Comparison of ENCODE assay signal across 24 mouse cellular contexts in genomic region chr8:75513786-75514185, GRCm38 (mm10).
A peak's percentile ranks its signal among the peaks of the same experiment; 100 is the strongest.
DNase-seq lines count a peak whose midpoint lies in the region; ATAC-seq and TF ChIP-seq lines count a peak whose summit lies in the region.
"Had no signal": no experiment of that assay in that cellular context is flagged by ENCODE, and none has a peak within 500 bp of the region (broad histone marks: within the 10 kb centered on the region; RNA-seq: fewer than 3 reads in every experiment).

No protein-coding gene starts in this region.

- no peaks in the 10 kb centered on the region for H3K27me3 ChIP-seq in kidney, adult 2 months (replicated peaks; ENCODE audit: control insufficient read depth, insufficient read depth, low read length)
- no peaks in the 10 kb centered on the region for H3K27me3 ChIP-seq in kidney, embryonic 16.5 days (ENCODE audit: insufficient read depth, low read length)
- no peaks in the 10 kb centered on the region for H3K27me3 ChIP-seq in kidney, postnatal 0 days (ENCODE audit: insufficient read depth, low read length)
- H3K27me3 ChIP-seq: embryonic facial prominence, embryonic 13.5 days; embryonic facial prominence, embryonic 15.5 days; forebrain, embryonic 12.5 days had no signal

- WGBS in kidney, adult 2 months, result 53% methylated on average over 3 of the region's 3 CpGs
- 74% methylated on average over 3 of the region's 3 CpGs for WGBS in kidney, embryonic 16.5 days
- WGBS in kidney, postnatal 0 days, result 73% methylated on average over 3 of the region's 3 CpGs

- H3K4me3 ChIP-seq in kidney, adult 2 months (ENCODE audit: insufficient read depth, low read depth, low read length), result no peak overlapping the region
- no peak overlapping the region for H3K4me3 ChIP-seq in kidney, embryonic 16.5 days (ENCODE audit: low read length)
- H3K4me3 ChIP-seq in kidney, postnatal 0 days (replicated peaks; ENCODE audit: low read depth, low read length), result no peak overlapping the region
- H3K4me3 ChIP-seq: embryonic facial prominence, embryonic 13.5 days; embryonic facial prominence, embryonic 15.5 days; erythroblast, embryonic 14.5 days; forebrain, embryonic 10.5 days; forebrain, embryonic 12.5 days had no signal

- no peak for TF ChIP-seq CTCF in kidney, adult 2 months (conservative IDR thresholded peaks at IDR 0.05; ENCODE audit: insufficient read depth, insufficient read length, low read depth, low read length)
- no peak for TF ChIP-seq CTCF in kidney, postnatal 0 days (IDR thresholded peaks at IDR 0.05; ENCODE audit: low read depth)

- peak overlapping the region; percentile 56; the same call in 1 of the 2 replicates for H3K27ac ChIP-seq in kidney, adult 2 months (ENCODE audit: insufficient read depth, low read depth, low read length)
- no peak overlapping the region for H3K27ac ChIP-seq in kidney, embryonic 16.5 days (ENCODE audit: low read length)
- H3K27ac ChIP-seq in kidney, postnatal 0 days, result no peak overlapping the region
- H3K27ac ChIP-seq: embryonic facial prominence, embryonic 13.5 days; embryonic facial prominence, embryonic 15.5 days; forebrain, embryonic 10.5 days; forebrain, embryonic 12.5 days had no signal

- H3K4me1 ChIP-seq in kidney, adult 2 months (ENCODE audit: control insufficient read depth, insufficient read depth, low read length), result no peaks in the 10 kb centered on the region
- H3K4me1 ChIP-seq in kidney, embryonic 16.5 days (ENCODE audit: insufficient read depth, low read length), result no peaks in the 10 kb centered on the region
- no peaks in the 10 kb centered on the region for H3K4me1 ChIP-seq in kidney, postnatal 0 days (replicated peaks; ENCODE audit: insufficient read depth, low read length)
- H3K4me1 ChIP-seq: embryonic facial prominence, embryonic 13.5 days; embryonic facial prominence, embryonic 15.5 days; forebrain, embryonic 12.5 days had no signal

- H3K9me3 ChIP-seq in kidney, embryonic 16.5 days (ENCODE audit: low read length), result no peaks in the 10 kb centered on the region
- H3K9me3 ChIP-seq in kidney, postnatal 0 days (replicated peaks; ENCODE audit: low read length), result no peaks in the 10 kb centered on the region
- H3K9me3 ChIP-seq: embryonic facial prominence, embryonic 13.5 days; embryonic facial prominence, embryonic 15.5 days; forebrain, embryonic 10.5 days; forebrain, embryonic 12.5 days had no signal

- no peaks in the 10 kb centered on the region for H3K36me3 ChIP-seq in kidney, adult 2 months (ENCODE audit: control insufficient read depth, insufficient read depth, low read length)
- no peaks in the 10 kb centered on the region for H3K36me3 ChIP-seq in kidney, embryonic 16.5 days (ENCODE audit: insufficient read depth, low read length)
- H3K36me3 ChIP-seq in kidney, postnatal 0 days (ENCODE audit: insufficient read depth, low read length), result no peaks in the 10 kb centered on the region
- H3K36me3 ChIP-seq: embryonic facial prominence, embryonic 13.5 days; embryonic facial prominence, embryonic 15.5 days; forebrain, embryonic 10.5 days; forebrain, embryonic 12.5 days had no signal

- no peak overlapping the region for H3K4me2 ChIP-seq in kidney, embryonic 16.5 days (replicated peaks; ENCODE audit: low read depth, low read length)
- H3K4me2 ChIP-seq in kidney, postnatal 0 days (ENCODE audit: low read length), result no peak overlapping the region
- H3K4me2 ChIP-seq: embryonic facial prominence, embryonic 13.5 days; embryonic facial prominence, embryonic 15.5 days; forebrain, embryonic 12.5 days had no signal

- no peak for TF ChIP-seq POLR2A in kidney, adult 2 months (IDR thresholded peaks at IDR 0.05; ENCODE audit: low read depth, low read length)

- no peak overlapping the region for H3K9ac ChIP-seq in kidney, embryonic 16.5 days (replicated peaks; ENCODE audit: low read length)
- H3K9ac ChIP-seq in kidney, postnatal 0 days (ENCODE audit: low read depth, low read length), result no peak overlapping the region
- H3K9ac ChIP-seq: embryonic facial prominence, embryonic 13.5 days; embryonic facial prominence, embryonic 15.5 days; forebrain, embryonic 12.5 days had no signal

- DNase-seq in kidney, adult 2 months, result peak; percentile 67
- DNase-seq in kidney, adult 18-20 months, result no peak
- DNase-seq in kidney, adult 9 months, result peak; percentile 59
- no peak for DNase-seq in kidney, postnatal 14 days
- DNase-seq in kidney, postnatal 0 days (ENCODE audit: low spot score), result peak; percentile 1
- no peak for DNase-seq in right cerebral cortex, adult 2 months (ENCODE audit: low spot score in 2 of 2)
- DNase-seq: adrenal gland, adult 2 months; adrenal gland, postnatal 10 days; adrenal gland, postnatal 25 days; cerebellum, adult 11 months; cerebellum, adult 18-20 months; cerebellum, adult 8-10 months; cerebellum, adult 9-11 months; cerebellum, postnatal 14 days; cerebellum, postnatal 36 days; embryo, embryonic 11 days had no signal

- peak; percentile 54; the same call in 1 of the 2 replicates for ATAC-seq in kidney, embryonic 16.5 days (ENCODE audit: low FRiP score, low TSS enrichment)
- peak; percentile 84 for ATAC-seq in kidney, postnatal 0 days (replicated peaks; ENCODE audit: low FRiP score, low read depth)
- no peak for ATAC-seq in frontal cortex, adult (ENCODE audit: low TSS enrichment)
- ATAC-seq: forebrain, embryonic 14.5 days had no signal

Comparison
In these comparisons a context has a peak if more than half of its experiments do, and no peak if none do; other contexts are left out.
1. DNase-seq: peak in kidney, adult 2 months (single experiment), kidney, adult 9 months (single experiment) and kidney, postnatal 0 days (single experiment); none in kidney, adult 18-20 months (single experiment), kidney, postnatal 14 days (single experiment) and right cerebral cortex, adult 2 months (0 of 2).